Comparison of ENCODE assay signal across 8 mouse cellular contexts in the genomic region with DNA sequence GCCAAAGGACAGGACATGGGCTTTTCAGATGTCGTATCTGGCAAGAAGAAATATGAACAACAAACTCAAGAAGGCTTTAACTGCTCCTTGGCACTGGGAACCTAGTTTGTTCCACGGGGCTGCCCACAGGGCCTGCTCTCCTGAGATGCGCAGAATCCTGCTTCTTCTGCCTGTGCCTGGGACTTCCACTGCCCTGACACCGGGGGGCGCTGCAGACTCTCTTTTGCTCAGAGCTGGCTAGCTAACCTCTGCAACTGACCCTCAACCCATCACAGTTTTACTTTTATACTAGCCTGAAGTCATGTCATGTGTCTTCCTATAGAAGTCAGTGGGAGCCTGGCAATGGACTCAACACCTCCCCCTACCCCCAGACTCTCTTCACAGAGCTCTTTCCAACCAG. TPM values are rescaled to one million over a fixed set of nuclear protein-coding genes. Genes with fewer than 3 reads are reported as not detected.
A peak's percentile ranks its signal among the peaks of the same experiment; 100 is the strongest.
DNase-seq lines count a peak whose midpoint lies in the region; ATAC-seq and TF ChIP-seq lines count a peak whose summit lies in the region.

No protein-coding gene starts in this region.

- ATAC-seq in midbrain, embryonic 16.5 days, result no peak
- ATAC-seq in common myeloid progenitor, adult 5-6 weeks (replicated peaks; ENCODE audit: low read depth, poor library complexity, severe bottlenecking), result peak; percentile 84
- no peak for ATAC-seq in midbrain, embryonic 13.5 days

- no peaks in the 10 kb centered on the region for H3K9me3 ChIP-seq in midbrain, embryonic 10.5 days (replicated peaks)
- no peaks in the 10 kb centered on the region for H3K9me3 ChIP-seq in midbrain, embryonic 16.5 days (replicated peaks; ENCODE audit: control insufficient read depth, low read length, poor library complexity, severe bottlenecking)
- H3K9me3 ChIP-seq in midbrain, embryonic 13.5 days, result no peaks in the 10 kb centered on the region

- H3K4me2 ChIP-seq in midbrain, embryonic 16.5 days (ENCODE audit: low read length), result no peak overlapping the region
- H3K4me2 ChIP-seq in midbrain, embryonic 13.5 days (replicated peaks), result no peak overlapping the region

- peaks cover 4% of the 10 kb centered on the region; the same call in 1 of the 2 replicates for H3K4me1 ChIP-seq in cerebellum, adult 2 months (ENCODE audit: control insufficient read depth, insufficient read depth, low read length)
- peaks cover 7% of the 10 kb centered on the region for H3K4me1 ChIP-seq in midbrain, embryonic 10.5 days
- H3K4me1 ChIP-seq in midbrain, embryonic 16.5 days (ENCODE audit: control insufficient read depth, insufficient read depth, low read length), result peaks cover 22% of the 10 kb centered on the region
- no peaks in the 10 kb centered on the region for H3K4me1 ChIP-seq in spleen, adult 2 months (ENCODE audit: control insufficient read depth, insufficient read depth, insufficient read length)
- peaks cover 26% of the 10 kb centered on the region for H3K4me1 ChIP-seq in midbrain, embryonic 13.5 days (replicated peaks)

- peak; percentile 23 to 47 for DNase-seq in cerebellum, adult 2 months
- DNase-seq in cerebellum, adult 8-10 months, result no peak
- peak; percentile 52 for DNase-seq in midbrain, embryonic 10.5 days (ENCODE audit: low spot score)
- DNase-seq in kidney, postnatal 4 days, result peak; percentile 67 to 70
- peak; percentile 8 to 49 for DNase-seq in spleen, adult 2 months (ENCODE audit: low read depth in 1 of 2, low spot score in 2 of 2)

- TF ChIP-seq CTCF in cerebellum, adult 2 months (IDR thresholded peaks at IDR 0.05; ENCODE audit: borderline replicate concordance, insufficient read depth, low read depth, low read length), result peak; percentile 61
- TF ChIP-seq CTCF in spleen, adult 2 months (IDR thresholded peaks at IDR 0.05; ENCODE audit: extremely low read depth, insufficient read depth, insufficient read length, insufficient replicate concordance), result peak; percentile 71; the same call in 1 of the 2 replicates

- H3K4me3 ChIP-seq in cerebellum, adult 2 months (replicated peaks; ENCODE audit: insufficient read depth, low read depth, low read length), result no peak overlapping the region
- H3K4me3 ChIP-seq in midbrain, embryonic 10.5 days, result no peak overlapping the region
- no peak overlapping the region for H3K4me3 ChIP-seq in midbrain, embryonic 16.5 days (ENCODE audit: low read depth, low read length)
- H3K4me3 ChIP-seq in spleen, adult 2 months (ENCODE audit: extremely low read depth, insufficient read depth, insufficient read length), result no peak overlapping the region
- H3K4me3 ChIP-seq in midbrain, embryonic 13.5 days (replicated peaks), result no peak overlapping the region

- TF ChIP-seq POLR2A in cerebellum, adult 2 months (IDR thresholded peaks at IDR 0.05; ENCODE audit: borderline replicate concordance, insufficient read depth, low read length), result no peak
- no peak for TF ChIP-seq POLR2A in spleen, adult 2 months (IDR thresholded peaks at IDR 0.05; ENCODE audit: low read depth, low read length)

- H3K9ac ChIP-seq in midbrain, embryonic 16.5 days (ENCODE audit: low read depth, low read length), result no peak overlapping the region
- H3K9ac ChIP-seq in midbrain, embryonic 13.5 days (replicated peaks), result no peak overlapping the region

- 40% methylated on average over 5 of the region's 5 CpGs for WGBS in cerebellum, adult 2 months
- 42% methylated on average over 5 of the region's 5 CpGs for WGBS in midbrain, embryonic 10.5 days
- 38% methylated on average over 5 of the region's 5 CpGs for WGBS in midbrain, embryonic 16.5 days
- WGBS in spleen, adult 2 months, result 54% methylated on average over 5 of the region's 5 CpGs
- WGBS in midbrain, embryonic 13.5 days, result 53% methylated on average over 5 of the region's 5 CpGs

- no peaks in the 10 kb centered on the region for H3K36me3 ChIP-seq in midbrain, embryonic 10.5 days
- no peaks in the 10 kb centered on the region for H3K36me3 ChIP-seq in midbrain, embryonic 16.5 days (ENCODE audit: control insufficient read depth, insufficient read depth, low read length)
- H3K36me3 ChIP-seq in spleen, adult 2 months (ENCODE audit: control insufficient read depth, insufficient read depth, low read length), result no peaks in the 10 kb centered on the region
- H3K36me3 ChIP-seq in midbrain, embryonic 13.5 days, result no peaks in the 10 kb centered on the region

- H3K27me3 ChIP-seq in cerebellum, adult 2 months (ENCODE audit: control insufficient read depth, insufficient read depth, low read length), result no peaks in the 10 kb centered on the region
- no peaks in the 10 kb centered on the region for H3K27me3 ChIP-seq in midbrain, embryonic 10.5 days (ENCODE audit: low read depth, poor library complexity, severe bottlenecking)
- H3K27me3 ChIP-seq in midbrain, embryonic 16.5 days (ENCODE audit: control insufficient read depth, insufficient read depth, low read depth, low read length), result no peaks in the 10 kb centered on the region
- H3K27me3 ChIP-seq in spleen, adult 2 months (ENCODE audit: control insufficient read depth, insufficient read depth, low read length), result no peaks in the 10 kb centered on the region
- no peaks in the 10 kb centered on the region for H3K27me3 ChIP-seq in midbrain, embryonic 13.5 days

- H3K27ac ChIP-seq in cerebellum, adult 2 months (ENCODE audit: insufficient read depth, low read length), result no peak overlapping the region
- H3K27ac ChIP-seq in midbrain, embryonic 10.5 days (replicated peaks), result no peak overlapping the region
- H3K27ac ChIP-seq in midbrain, embryonic 16.5 days (ENCODE audit: low read length), result no peak overlapping the region
- H3K27ac ChIP-seq in spleen, adult 2 months (ENCODE audit: insufficient read depth, low read length), result no peak overlapping the region
- H3K27ac ChIP-seq in midbrain, embryonic 13.5 days, result no peak overlapping the region

RNA-seq across cellular contexts. Expression of a gene that starts 23.7 kb away (rescaled TPM):
- polyA plus RNA-seq in cerebellum, adult 2 months (2012; rRNA removed), result 190 and 219 TPM in 2 replicates
- polyA plus RNA-seq in midbrain, embryonic 10.5 days (2016; fragmentation: Nextera tagmentation; extraction: Ambion mirVana), result 7.9 and 11.4 TPM in 2 replicates
- 14.5 and 19.4 TPM in 2 replicates for polyA plus RNA-seq in midbrain, embryonic 16.5 days (2015; fragmentation: Nextera tagmentation; extraction: Ambion mirVana)
- total RNA-seq in common myeloid progenitor, adult 5-6 weeks (2017), result not detected in 2 replicates
- 2.5 and 3.1 TPM in 2 replicates for polyA plus RNA-seq in spleen, adult 2 months (2012; rRNA removed)
- polyA plus RNA-seq in midbrain, embryonic 13.5 days (2015; fragmentation: Nextera tagmentation; extraction: Ambion mirVana), result 20.5 and 26.1 TPM in 2 replicates
